Mouse (Mus musculus) CH12.LX (cell line): ENCODE results near the gene Uts2b. TPM values are rescaled to one million over a fixed set of nuclear protein-coding genes. Genes with fewer than 3 reads are reported as not detected.

Source experiments
- DNase-seq: peaks from one replicate; pipeline ENCODE4 v3.0.0-alpha.2; 2013; ENCODE audit errors: extremely low read depth
- H3K27ac ChIP-seq: 2 replicates; pipeline ENCODE4 v1.5.1; 2012; ENCODE audit warnings: low read depth, mild to moderate bottlenecking, control low read depth, moderate library complexity; ENCODE audit not compliant: insufficient read depth
- H3K27me3 ChIP-seq: replicated peaks from 2 replicates; pipeline ENCODE3; 2012; ENCODE audit warnings: inconsistent platforms
- H3K36me3 ChIP-seq, 2 experiments: replicated peaks in 1 of 2; 2 replicates each; pipeline versions ENCODE3 to v1.6.1; 2012; ENCODE audit warnings: inconsistent platforms in 1 of 2, low read length in 1 of 2, mild to moderate bottlenecking in 1 of 2, mixed read lengths in 1 of 2, moderate library complexity in 1 of 2; ENCODE audit not compliant: control insufficient read depth in 1 of 2, insufficient read depth in 1 of 2
- H3K4me1 ChIP-seq, 2 experiments: 2 replicates each; pipeline ENCODE4 v1.6.1; 2012; ENCODE audit warnings: inconsistent platforms in 1 of 2, moderate library complexity in 1 of 2; ENCODE audit not compliant: insufficient read depth in 2 of 2, control insufficient read depth in 1 of 2
- H3K4me2 ChIP-seq: 2 replicates; pipeline ENCODE4 v1.6.1; 2012; ENCODE audit warnings: low read depth, mild to moderate bottlenecking, control low read depth; ENCODE audit not compliant: poor library complexity, insufficient read depth, severe bottlenecking
- H3K4me3 ChIP-seq, 3 experiments: fragments of 150-350 bp in 1 of 3; sonication (generic) in 1 of 3; replicated peaks in 1 of 3; 2 replicates each; pipeline versions ENCODE3 to v1.5.1; 2011 to 2012; ENCODE audit warnings: low read depth in 2 of 3, low read length in 2 of 3, mild to moderate bottlenecking in 2 of 3, moderate library complexity in 2 of 3, control low read depth in 1 of 3, improper control_type of control experiment in 1 of 3, inconsistent platforms in 1 of 3, mixed read lengths in 1 of 3; ENCODE audit not compliant: poor library complexity in 1 of 3
- H3K79me2 ChIP-seq: replicated peaks from 2 replicates; pipeline ENCODE4 v1.6.1; 2012; ENCODE audit warnings: mild to moderate bottlenecking, moderate library complexity; ENCODE audit not compliant: control insufficient read depth, poor library complexity, insufficient read depth, severe bottlenecking; ENCODE audit errors: extremely low read depth
- H3K9ac ChIP-seq: 2 replicates; pipeline ENCODE4 v1.6.1; 2012; ENCODE audit warnings: low read depth, mild to moderate bottlenecking, control low read depth, moderate library complexity; ENCODE audit not compliant: insufficient read depth
- H3K9me3 ChIP-seq: replicated peaks from 2 replicates; pipeline ENCODE3; 2012; ENCODE audit warnings: low read length, inconsistent platforms, mixed read lengths
- BHLHE40 ChIP-seq: IDR thresholded peaks from 2 replicates; pipeline ENCODE4 v1.6.1; 2011; ENCODE audit warnings: mild to moderate bottlenecking, low read depth, low read length, improper control_type of control experiment
- CHD1 ChIP-seq: IDR thresholded peaks from 2 replicates; pipeline ENCODE4 v1.6.1; 2012; ENCODE audit warnings: low read depth, low read length, improper control_type of control experiment, inconsistent platforms
- CHD2 ChIP-seq: IDR thresholded peaks from 2 replicates; pipeline ENCODE4 v1.6.1; 2011; ENCODE audit warnings: low read length, improper control_type of control experiment
- CTCF ChIP-seq, 2 experiments: IDR thresholded peaks in 1 of 2; conservative IDR thresholded peaks in 1 of 2; 2 replicates each; pipeline ENCODE4 v1.5.1; 2011 to 2012; ENCODE audit warnings: low read depth in 2 of 2, low read length in 2 of 2, improper control_type of control experiment in 1 of 2, inconsistent platforms in 1 of 2, mild to moderate bottlenecking in 1 of 2, moderate library complexity in 1 of 2
- E2F4 ChIP-seq: IDR thresholded peaks from 2 replicates; pipeline ENCODE4 v1.6.1; 2011; ENCODE audit warnings: low read depth, low read length, improper control_type of control experiment; ENCODE audit not compliant: insufficient replicate concordance
- ELF1 ChIP-seq: IDR thresholded peaks from 2 replicates; pipeline ENCODE4 v1.6.1; 2014; ENCODE audit warnings: low read depth, mild to moderate bottlenecking, inconsistent platforms, low read length, improper control_type of control experiment
- EP300 ChIP-seq: IDR thresholded peaks from 2 replicates; pipeline ENCODE4 v1.6.1; 2011; ENCODE audit warnings: low read length, improper control_type of control experiment
- ETS1 ChIP-seq: conservative IDR thresholded peaks from 2 replicates; pipeline ENCODE4 v1.6.1; 2012; ENCODE audit warnings: low read depth, mild to moderate bottlenecking, inconsistent platforms, low read length, improper control_type of control experiment, moderate library complexity
- GABPA ChIP-seq: IDR thresholded peaks from 2 replicates; pipeline ENCODE4 v1.6.1; 2012; ENCODE audit warnings: low read depth, low read length, improper control_type of control experiment, inconsistent platforms; ENCODE audit not compliant: insufficient replicate concordance
- HCFC1 ChIP-seq: IDR thresholded peaks from 2 replicates; pipeline ENCODE4 v1.6.1; 2012; ENCODE audit warnings: low read depth, mild to moderate bottlenecking, inconsistent platforms, low read length, improper control_type of control experiment
- IRF4 ChIP-seq: IDR thresholded peaks from 2 replicates; pipeline ENCODE4 v1.6.1; 2014; ENCODE audit warnings: low read depth, mild to moderate bottlenecking, inconsistent platforms, low read length, improper control_type of control experiment
- JUN ChIP-seq: IDR thresholded peaks from 2 replicates; pipeline ENCODE4 v1.6.1; 2011; ENCODE audit warnings: low read depth, mild to moderate bottlenecking, low read length, improper control_type of control experiment, moderate library complexity; ENCODE audit not compliant: insufficient read depth
- KAT2A ChIP-seq: IDR thresholded peaks from 2 replicates; pipeline ENCODE4 v1.6.1; 2012; ENCODE audit warnings: low read length, improper control_type of control experiment, inconsistent platforms; ENCODE audit not compliant: insufficient replicate concordance
- MAX ChIP-seq: IDR thresholded peaks from 2 replicates; pipeline ENCODE4 v1.6.1; 2011; ENCODE audit warnings: low read length, improper control_type of control experiment
- MAZ ChIP-seq: IDR thresholded peaks from 2 replicates; pipeline ENCODE4 v1.6.1; 2012; ENCODE audit warnings: low read depth, mild to moderate bottlenecking, inconsistent platforms, low read length, improper control_type of control experiment, moderate library complexity
- MEF2A ChIP-seq: IDR thresholded peaks from 2 replicates; pipeline ENCODE4 v1.6.1; 2014; ENCODE audit warnings: low read depth, mild to moderate bottlenecking, inconsistent platforms, low read length, improper control_type of control experiment, borderline replicate concordance
- MXI1 ChIP-seq: IDR thresholded peaks from 2 replicates; pipeline ENCODE4 v1.6.1; 2011; ENCODE audit warnings: mild to moderate bottlenecking, low read depth, low read length, improper control_type of control experiment
- MYC ChIP-seq: IDR thresholded peaks from 2 replicates; pipeline ENCODE4 v1.6.1; 2011; ENCODE audit warnings: low read depth, mild to moderate bottlenecking, improper control_type of control experiment, low read length
- NELFE ChIP-seq: IDR thresholded peaks from 2 replicates; pipeline ENCODE4 v1.6.1; 2011; ENCODE audit warnings: low read depth, low read length, improper control_type of control experiment
- NRF1 ChIP-seq: IDR thresholded peaks from 2 replicates; pipeline ENCODE4 v1.6.1; 2014; ENCODE audit warnings: low read depth, mild to moderate bottlenecking, inconsistent platforms, low read length, improper control_type of control experiment, moderate library complexity
- PAX5 ChIP-seq: IDR thresholded peaks from 2 replicates; pipeline ENCODE4 v1.6.1; 2012; ENCODE audit warnings: low read length, inconsistent platforms, mixed read lengths
- POLR2A ChIP-seq: IDR thresholded peaks from 2 replicates; pipeline ENCODE4 v1.6.1; 2011; ENCODE audit warnings: low read depth, mild to moderate bottlenecking, improper control_type of control experiment, low read length
- POLR2AphosphoS2 ChIP-seq: IDR thresholded peaks from 2 replicates; pipeline ENCODE4 v1.6.1; 2011; ENCODE audit warnings: low read depth, low read length, improper control_type of control experiment
- RAD21 ChIP-seq: IDR thresholded peaks from 2 replicates; pipeline ENCODE4 v1.6.1; 2011; ENCODE audit warnings: low read depth, mild to moderate bottlenecking, low read length, improper control_type of control experiment, moderate library complexity
- SMC3 ChIP-seq: IDR thresholded peaks from 2 replicates; pipeline ENCODE4 v1.6.1; 2011; ENCODE audit warnings: low read depth, low read length, improper control_type of control experiment
- TBP ChIP-seq: conservative IDR thresholded peaks from 2 replicates; pipeline ENCODE4 v1.6.1; 2011; ENCODE audit warnings: low read depth, low read length, improper control_type of control experiment
- TCF12 ChIP-seq: IDR thresholded peaks from 2 replicates; pipeline ENCODE4 v1.6.1; 2014; ENCODE audit warnings: low read depth, mild to moderate bottlenecking, inconsistent platforms, low read length, improper control_type of control experiment
- UBTF ChIP-seq: IDR thresholded peaks from 2 replicates; pipeline ENCODE4 v1.6.1; 2012; ENCODE audit warnings: low read depth, mild to moderate bottlenecking, inconsistent platforms, low read length, improper control_type of control experiment, moderate library complexity
- USF1 ChIP-seq: IDR thresholded peaks from 2 replicates; pipeline ENCODE4 v1.6.1; 2014; ENCODE audit warnings: low read depth, mild to moderate bottlenecking, inconsistent platforms, low read length, improper control_type of control experiment
- USF2 ChIP-seq: conservative IDR thresholded peaks from 2 replicates; pipeline ENCODE4 v1.6.1; 2011; ENCODE audit warnings: low read depth, low read length, improper control_type of control experiment
- ZKSCAN1 ChIP-seq: IDR thresholded peaks from 2 replicates; pipeline ENCODE4 v1.6.1; 2012; ENCODE audit warnings: low read depth, inconsistent platforms, low read length, improper control_type of control experiment, borderline replicate concordance
- ZMIZ1 ChIP-seq: IDR thresholded peaks from 2 replicates; pipeline ENCODE4 v1.6.1; 2012; ENCODE audit warnings: low read depth, mild to moderate bottlenecking, inconsistent platforms, low read length, improper control_type of control experiment
- ZNF384 ChIP-seq: IDR thresholded peaks from 2 replicates; pipeline ENCODE4 v1.6.1; 2012; ENCODE audit warnings: low read depth, low read length, improper control_type of control experiment, inconsistent platforms
- dilution Hi-C: fragments of 300-500 bp; cut with MboI; formaldehyde crosslinking; loops from 2 replicates; pipeline ENCODE4 v1.14.3; 2020; ENCODE audit warnings: low sequenced_read_pairs; ENCODE audit not compliant: extremely low pct_unique_long_range_greater_than_20kb, extremely low pct_ligation_motif_present
- in situ Hi-C: fragments of 300-500 bp; cut with MboI; formaldehyde crosslinking; loops from 3 replicates; pipeline ENCODE4 v1.14.3; 2019; ENCODE audit warnings: low sequenced_read_pairs, low pct_ligation_motif_present, low pct_unique_long_range_greater_than_20kb, mixed read lengths
- polyA plus RNA-seq: library from polyadenylated mRNA; unstranded; fragments of >175 nt; gene quantifications from 2 replicates; pipeline ENCODE4 v1.2.1, GENCODE M21; 2012; ENCODE audit warnings: low read depth; ENCODE audit not compliant: insufficient read length
- total RNA-seq, 2 experiments: library from RNA; depleted of rRNA; stranded (reverse); fragments of 300-350 nt in 1 of 2; fragments of >200 nt in 1 of 2; gene quantifications; 2 replicates each; pipeline ENCODE4 v1.2.3; 2012 to 2014

Uts2b gene
- total and polyA plus RNA-seq, 3 experiments, result 0.38 to 0.51 TPM; not detected in 1

DNA sequence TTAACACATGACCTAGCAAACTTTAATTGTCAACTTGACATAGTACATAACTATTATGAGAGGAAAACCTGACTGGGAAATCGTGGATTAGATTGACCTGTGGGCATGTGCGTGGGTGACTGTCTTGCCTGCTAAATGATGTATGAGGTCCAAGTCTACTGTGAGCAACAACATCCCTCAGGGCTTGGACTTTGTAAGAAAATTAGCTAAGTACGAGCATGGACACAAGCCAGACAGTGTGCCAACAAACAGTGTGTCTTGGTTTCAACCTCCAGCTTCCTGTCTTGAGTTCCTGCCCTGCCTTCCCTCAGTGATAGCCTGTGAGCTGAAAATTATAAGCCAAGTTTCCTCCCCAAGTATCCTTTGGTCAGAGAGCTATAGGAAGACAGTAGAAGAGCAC is 22.5 kb downstream of the Uts2b start:
- dilution Hi-C loops (no loop called here), in situ Hi-C loops (loop anchor here (5.0 kb wide), 1 partner anchor 40 kb away; the partner anchor contains the start of gene Ccdc50)
- Histone ChIP-seq H3K9ac (peak overlapping the region; percentile 13; the same call in 1 of the 2 replicates), H3K27me3 (no peaks in the 10 kb centered on the region), H3K4me1 (peaks cover 21 to 61% of the 10 kb centered on the region in 2 experiments), H3K79me2 (no peaks in the 10 kb centered on the region), H3K27ac (peak overlapping the region; percentile 67), H3K4me3 (no peak overlapping the region), H3K36me3 (no peaks in the 10 kb centered on the region), H3K4me2 (no peak overlapping the region), H3K9me3 (no peaks in the 10 kb centered on the region)
- DNase-seq, result no peak
- TF ChIP-seq USF1 (no peak), MAZ (no peak), NELFE (no peak), POLR2AphosphoS2 (no peak), ZNF384 (no peak), EP300 (no peak)

GRCm38 (mm10) chr16:27326463-27326862 is 43.6 kb downstream of the Uts2b start:
- dilution Hi-C loops, result no loop called here
- Histone ChIP-seq H3K4me2 (no peak overlapping the region), H3K4me3 (peak overlapping the region in 1 of 3 experiments; percentile 31), H3K79me2 (peaks cover 4% of the 10 kb centered on the region), H3K9me3 (peaks cover 8% of the 10 kb centered on the region), H3K9ac (no peak overlapping the region), H3K27me3 (no peaks in the 10 kb centered on the region), H3K27ac (peak overlapping the region; percentile 40; the same call in 1 of the 2 replicates), H3K4me1 (peaks cover 12 to 37% of the 10 kb centered on the region in 2 experiments; a peak in 3 of 4 replicates), H3K36me3 (peaks cover 2 to 16% of the 10 kb centered on the region in 2 experiments)
- DNase-seq, result peak; percentile 93
- in situ Hi-C loops, result no loop called here
- TF ChIP-seq IRF4 (peak; percentile 95), TCF12 (peak; percentile 78), ELF1 (peak; percentile 68), BHLHE40 (peak; percentile 79), ZMIZ1 (no peak), NRF1 (no peak), MYC (peak; percentile 44; the same call in 1 of the 2 replicates), UBTF (no peak), HCFC1 (peak; percentile 66), ZKSCAN1 (no peak), ZNF384 (no peak), POLR2A (no peak), CTCF (conservative IDR thresholded peaks at IDR 0.05 in 1 of 2, IDR thresholded peaks at IDR 0.05 in 1 of 2; ENCODE audit: low read depth in 2 of 2, low read length in 2 of 2) (no peak), GABPA (no peak), E2F4 (0 out of 2 replicates have a peak, but pooled peaks have one; percentile 54), USF2 (no peak), MAZ (no peak), ETS1 (peak; percentile 98), POLR2AphosphoS2 (no peak), KAT2A (no peak), MEF2A (peak; percentile 100), NELFE (no peak), RAD21 (peak; percentile 16), JUN (peak; percentile 80), SMC3 (no peak; the same call in 1 of the 2 replicates), MAX (no peak), CHD1 (no peak), CHD2 (no peak), MXI1 (no peak), PAX5 (no peak), TBP (peak; percentile 90)
